Mouse (Mus musculus): ENCODE results near the gene Alpk3. TPM values are rescaled to one million over a fixed set of nuclear protein-coding genes. Genes with fewer than 3 reads are reported as not detected.
"Not testable (repeated sequence)": the region's sequence is repeated elsewhere in the genome, so short reads cannot be mapped to it uniquely, and the experiment has no call there.

The Alpk3 gene
- polyA plus RNA-seq, 1 experiment from 2014 or later = 0.16 TPM

DNA sequence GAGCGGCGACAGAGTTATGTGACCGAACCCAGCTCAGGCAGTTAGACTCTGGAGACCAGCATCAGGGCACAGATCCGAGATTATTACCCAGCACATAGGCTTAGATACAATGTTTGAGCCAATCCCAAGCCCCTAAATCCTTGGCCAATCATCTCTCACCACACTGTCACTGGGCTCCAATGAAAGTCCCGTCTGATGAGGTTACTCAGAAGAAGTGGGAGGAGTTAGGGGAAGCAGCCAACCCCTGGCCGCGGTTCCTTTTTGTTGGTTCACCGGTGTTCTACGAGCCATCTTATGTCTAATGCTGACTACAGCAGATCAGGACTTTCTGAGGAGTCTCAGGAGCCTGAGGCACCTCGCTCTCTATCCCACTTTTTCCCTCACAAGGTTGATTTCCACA is 94.9 kb downstream of the Alpk3 start:
- no peak overlapping the region for H3K9ac ChIP-seq
- no peaks in the 10 kb centered on the region for H3K36me3 ChIP-seq (replicated peaks; ENCODE audit: control insufficient read depth, insufficient read depth)
- no peak overlapping the region for H3K4me2 ChIP-seq (replicated peaks)
- ATAC-seq (ENCODE audit: low FRiP score) = no peak
- 0 out of 2 replicates have a peak, but pooled peaks cover 4% of the 10 kb centered on the region for H3K9me3 ChIP-seq (ENCODE audit: control insufficient read depth, low read length)
- no peak for DNase-seq (ENCODE audit: low spot score)
- no peaks in the 10 kb centered on the region for H3K27me3 ChIP-seq (ENCODE audit: control insufficient read depth, insufficient read depth, low read length)
- no peak overlapping the region for H3K4me3 ChIP-seq (replicated peaks; ENCODE audit: low read length)
- WGBS = 95% methylated on average over 10 of the region's 10 CpGs
- H3K4me1 ChIP-seq (replicated peaks; ENCODE audit: control insufficient read depth, insufficient read depth, low read length) = no peaks in the 10 kb centered on the region
- no peak overlapping the region for H3K27ac ChIP-seq

DNA sequence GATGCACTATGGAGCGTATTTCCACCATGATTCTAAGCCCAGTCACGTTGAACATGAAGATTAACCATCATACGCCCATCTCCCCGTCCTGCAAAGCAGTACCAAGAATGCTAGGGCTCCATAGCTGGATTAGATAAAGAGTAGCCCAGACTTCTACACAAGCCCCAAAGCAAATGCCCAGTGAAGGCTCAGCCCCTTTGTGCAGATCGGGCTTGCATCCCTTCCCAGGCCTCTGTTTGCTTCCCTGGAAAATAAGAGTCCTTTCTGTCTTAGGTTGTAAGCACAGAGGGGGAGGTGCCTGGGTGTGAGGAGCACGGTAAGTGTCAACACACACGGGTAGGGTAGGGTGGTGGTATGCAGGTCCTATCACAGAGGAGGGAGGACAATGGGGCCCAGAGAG is 95.4 kb downstream of the Alpk3 start:
- DNase-seq (ENCODE audit: low spot score) = no peak
- ATAC-seq (ENCODE audit: low FRiP score) = no peak
- Histone ChIP-seq H3K36me3 (replicated peaks; ENCODE audit: control insufficient read depth, insufficient read depth) (no peaks in the 10 kb centered on the region), H3K27ac (no peak overlapping the region), H3K4me3 (replicated peaks; ENCODE audit: low read length) (no peak overlapping the region), H3K9ac (no peak overlapping the region), H3K27me3 (ENCODE audit: control insufficient read depth, insufficient read depth, low read length) (no peaks in the 10 kb centered on the region), H3K9me3 (ENCODE audit: control insufficient read depth, low read length) (0 out of 2 replicates have a peak, but pooled peaks cover 4% of the 10 kb centered on the region), H3K4me1 (replicated peaks; ENCODE audit: control insufficient read depth, insufficient read depth, low read length) (no peaks in the 10 kb centered on the region), H3K4me2 (replicated peaks) (no peak overlapping the region)
- 85% methylated on average over 7 of the region's 7 CpGs for WGBS

DNA sequence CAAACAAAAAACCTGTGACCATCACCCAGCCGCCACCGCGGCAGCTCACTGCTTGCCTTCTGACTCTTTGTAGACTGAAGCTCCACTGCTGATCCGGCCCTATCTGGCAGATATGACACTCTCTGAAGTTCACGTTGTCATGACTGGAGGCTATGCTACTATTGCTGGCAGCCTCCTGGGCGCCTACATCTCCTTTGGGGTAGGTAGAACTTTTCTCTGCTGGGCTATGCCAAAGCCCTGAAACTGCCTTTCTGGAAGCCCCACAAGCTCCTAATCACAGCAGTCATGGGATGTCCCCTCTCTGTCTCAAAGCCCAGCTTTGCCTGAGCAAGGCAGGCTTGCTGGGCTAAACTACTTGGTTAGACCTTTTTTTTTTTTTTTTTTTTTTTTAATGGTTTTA is 95.9 kb downstream of the Alpk3 start:
- 90% methylated on average over 6 of the region's 6 CpGs for WGBS
- no peak overlapping the region for H3K4me2 ChIP-seq (replicated peaks)
- no peaks in the 10 kb centered on the region for H3K36me3 ChIP-seq (replicated peaks; ENCODE audit: control insufficient read depth, insufficient read depth)
- H3K27ac ChIP-seq = no peak overlapping the region
- no peak for ATAC-seq (ENCODE audit: low FRiP score)
- H3K9me3 ChIP-seq (ENCODE audit: control insufficient read depth, low read length) = 0 out of 2 replicates have a peak, but pooled peaks cover 4% of the 10 kb centered on the region
- H3K4me1 ChIP-seq (replicated peaks; ENCODE audit: control insufficient read depth, insufficient read depth, low read length) = no peaks in the 10 kb centered on the region
- H3K9ac ChIP-seq = no peak overlapping the region
- no peak overlapping the region for H3K4me3 ChIP-seq (replicated peaks; ENCODE audit: low read length)
- no peaks in the 10 kb centered on the region for H3K27me3 ChIP-seq (ENCODE audit: control insufficient read depth, insufficient read depth, low read length)
- no peak for DNase-seq (ENCODE audit: low spot score)

DNA sequence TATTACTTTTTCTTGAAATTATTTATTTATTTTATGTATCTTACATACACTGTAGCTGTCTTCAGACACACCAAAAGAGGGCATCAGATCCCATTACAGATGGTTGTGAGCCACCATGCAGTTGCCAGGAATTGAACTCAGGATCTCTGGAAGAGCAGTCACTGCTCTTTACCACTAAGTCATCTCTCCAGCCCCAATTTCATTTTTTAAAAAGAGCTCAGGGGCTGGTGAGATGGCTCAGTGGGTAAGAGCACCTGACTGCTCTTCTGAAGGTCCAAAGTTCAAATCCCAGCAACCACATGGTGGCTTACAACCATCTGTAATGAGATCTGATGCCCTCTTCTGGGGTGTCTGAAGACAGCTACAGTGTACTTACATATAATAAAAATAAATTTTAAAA is 96.8 kb downstream of the Alpk3 start:
- not testable (repeated sequence) for H3K27ac ChIP-seq; H3K4me3 ChIP-seq (replicated peaks; ENCODE audit: low read length); H3K36me3 ChIP-seq (replicated peaks; ENCODE audit: control insufficient read depth, insufficient read depth); ATAC-seq (ENCODE audit: low FRiP score); H3K9me3 ChIP-seq (ENCODE audit: control insufficient read depth, low read length); H3K27me3 ChIP-seq (ENCODE audit: control insufficient read depth, insufficient read depth, low read length); DNase-seq (ENCODE audit: low spot score); H3K9ac ChIP-seq; H3K4me1 ChIP-seq (replicated peaks; ENCODE audit: control insufficient read depth, insufficient read depth, low read length); H3K4me2 ChIP-seq (replicated peaks)

DNA sequence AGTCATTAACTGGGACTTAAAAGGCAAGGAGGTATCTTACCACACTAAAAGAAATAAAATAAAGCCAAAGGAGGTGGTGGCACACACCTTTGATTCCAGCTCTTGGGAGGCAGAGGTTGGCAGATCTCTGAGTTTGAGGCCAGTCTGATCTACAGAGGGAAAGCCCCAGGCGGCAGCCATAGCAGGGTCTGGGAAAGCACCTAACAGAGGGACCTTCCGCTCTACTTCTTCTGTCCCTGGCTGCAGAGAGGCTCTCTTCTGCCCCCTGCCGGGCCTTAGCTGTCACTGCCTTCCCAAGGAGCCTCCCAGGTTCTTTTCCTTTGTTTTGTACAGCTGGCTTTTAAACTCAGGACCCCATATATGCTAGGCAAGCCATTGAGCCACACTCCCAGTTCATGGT is 97.6 kb downstream of the Alpk3 start:
- H3K4me1 ChIP-seq (replicated peaks; ENCODE audit: control insufficient read depth, insufficient read depth, low read length) = no peaks in the 10 kb centered on the region
- no peak overlapping the region for H3K9ac ChIP-seq
- ATAC-seq (ENCODE audit: low FRiP score) (peak; percentile 65; the same call in 1 of the 2 replicates), DNase-seq (ENCODE audit: low spot score) (peak; percentile 79)
- H3K27ac ChIP-seq = no peak overlapping the region
- no peak overlapping the region for H3K4me2 ChIP-seq (replicated peaks)
- H3K9me3 ChIP-seq (ENCODE audit: control insufficient read depth, low read length) = 0 out of 2 replicates have a peak, but pooled peaks cover 4% of the 10 kb centered on the region
- no peaks in the 10 kb centered on the region for H3K27me3 ChIP-seq (ENCODE audit: control insufficient read depth, insufficient read depth, low read length)
- no peak overlapping the region for H3K4me3 ChIP-seq (replicated peaks; ENCODE audit: low read length)
- 0% methylated on average over 3 of the region's 3 CpGs for WGBS
- no peaks in the 10 kb centered on the region for H3K36me3 ChIP-seq (replicated peaks; ENCODE audit: control insufficient read depth, insufficient read depth)

Other genes starting within 250 kb of the Alpk3 start
- gene Iqgap1, start 231.6 kb upstream of the Alpk3 start, polyA plus RNA-seq (2014; fragmentation: Nextera tagmentation; extraction: Ambion mirVana) = 19.6 and 24.7 TPM in 2 replicates
- gene Zscan2, start 196.7 kb upstream of the Alpk3 start, polyA plus RNA-seq (2014; fragmentation: Nextera tagmentation; extraction: Ambion mirVana) = 4.1 and 4.4 TPM in 2 replicates
- gene Wdr73, start 156.3 kb upstream of the Alpk3 start, polyA plus RNA-seq (2014; fragmentation: Nextera tagmentation; extraction: Ambion mirVana) = 31.7 and 32.3 TPM in 2 replicates
- gene Nmb, start 152.5 kb upstream of the Alpk3 start, polyA plus RNA-seq (2014; fragmentation: Nextera tagmentation; extraction: Ambion mirVana) = 8.7 and 10.6 TPM in 2 replicates
- gene Sec11a, start 109.8 kb upstream of the Alpk3 start, polyA plus RNA-seq (2014; fragmentation: Nextera tagmentation; extraction: Ambion mirVana) = 147 and 156 TPM in 2 replicates
- 10.4 and 12.3 TPM in 2 replicates for gene Zfp592, start 63.9 kb upstream of the Alpk3 start, polyA plus RNA-seq (2014; fragmentation: Nextera tagmentation; extraction: Ambion mirVana)
- gene Slc28a1, start 57.2 kb downstream of the Alpk3 start, polyA plus RNA-seq (2014; fragmentation: Nextera tagmentation; extraction: Ambion mirVana) = not detected in 2 replicates
- 2.6 and 2.9 TPM in 2 replicates for gene Pde8a, start 156.0 kb downstream of the Alpk3 start, polyA plus RNA-seq (2014; fragmentation: Nextera tagmentation; extraction: Ambion mirVana)